Mouse (Mus musculus): ENCODE results near the gene Gpm6b. TPM values are rescaled to one million over a fixed set of nuclear protein-coding genes. Genes with fewer than 3 reads are reported as not detected.

Gene Gpm6b
- polyA plus RNA-seq, 2 experiments, result 18.3 to 21.3 TPM

DNA sequence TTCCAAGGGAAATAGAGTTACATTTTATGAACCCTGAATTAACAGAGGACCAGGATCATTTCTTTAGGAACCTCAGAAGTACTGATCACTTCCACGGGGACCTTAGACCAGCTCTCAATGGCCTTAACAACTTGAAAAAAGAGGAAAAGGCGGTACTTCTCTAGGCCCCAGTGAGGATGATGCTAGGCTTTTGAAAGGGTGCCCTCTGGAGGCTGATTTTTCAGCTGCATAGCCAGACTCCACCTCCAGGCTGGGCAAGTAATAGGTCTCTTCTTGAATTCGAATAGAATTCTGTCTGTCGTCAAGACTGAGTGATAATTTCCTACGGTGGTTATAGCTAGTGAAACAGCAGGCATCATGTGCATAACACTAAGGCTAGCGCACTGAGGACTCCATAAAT, 113.1 kb downstream of the Gpm6b start:
- no peak overlapping the region for H3K27ac ChIP-seq (replicated peaks; ENCODE audit: low read depth, low read length)
- H3K4me1 ChIP-seq (ENCODE audit: control insufficient read depth, insufficient read depth, low read length), result no peaks in the 10 kb centered on the region
- no peaks in the 10 kb centered on the region for H3K36me3 ChIP-seq (ENCODE audit: control insufficient read depth, insufficient read depth, low read length)
- 25% methylated on average over 6 of the region's 6 CpGs for WGBS
- no peak for ATAC-seq (ENCODE audit: low FRiP score, low read depth)
- DNase-seq (ENCODE audit: low spot score), result peak; percentile 38
- H3K9me3 ChIP-seq (ENCODE audit: control insufficient read depth, low read length), result no peaks in the 10 kb centered on the region
- H3K4me3 ChIP-seq (replicated peaks; ENCODE audit: low read length), result no peak overlapping the region
- no peak for TF ChIP-seq POLR2A (IDR thresholded peaks at IDR 0.05; ENCODE audit: borderline replicate concordance, extremely low read depth, insufficient read depth, insufficient read length)
- no peak overlapping the region for H3K4me2 ChIP-seq (replicated peaks; ENCODE audit: low read depth, low read length, severe bottlenecking)
- H3K27me3 ChIP-seq (ENCODE audit: control insufficient read depth, insufficient read depth, low read length), result no peaks in the 10 kb centered on the region
- no peak overlapping the region for H3K9ac ChIP-seq (ENCODE audit: low read depth, low read length, severe bottlenecking)

DNA sequence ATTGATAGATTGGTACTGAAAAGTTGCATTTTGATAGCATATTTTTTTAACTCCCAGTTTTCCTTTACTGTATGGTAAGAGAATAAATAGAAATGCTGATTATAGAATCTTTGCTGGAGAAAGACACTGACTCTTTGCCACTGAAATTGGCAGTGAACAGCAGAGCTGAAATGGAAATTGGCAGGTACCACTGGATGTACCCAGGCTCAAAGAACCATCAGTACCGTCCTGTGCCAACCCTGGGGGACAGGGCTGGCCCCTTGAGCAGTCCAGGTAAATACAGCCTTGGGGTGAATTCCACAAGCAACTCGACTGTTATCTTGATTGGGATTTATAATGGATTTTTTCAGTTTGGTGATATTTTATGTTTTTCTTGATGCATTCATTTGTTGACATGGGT, 114.7 kb downstream of the Gpm6b start:
- no peaks in the 10 kb centered on the region for H3K4me1 ChIP-seq (ENCODE audit: control insufficient read depth, insufficient read depth, low read length)
- 65% methylated on average over 2 of the region's 2 CpGs for WGBS
- no peaks in the 10 kb centered on the region for H3K9me3 ChIP-seq (ENCODE audit: control insufficient read depth, low read length)
- H3K27me3 ChIP-seq (ENCODE audit: control insufficient read depth, insufficient read depth, low read length), result no peaks in the 10 kb centered on the region
- H3K4me3 ChIP-seq (replicated peaks; ENCODE audit: low read length), result no peak overlapping the region
- ATAC-seq (ENCODE audit: low FRiP score, low read depth) (no peak), DNase-seq (ENCODE audit: low spot score) (no peak)
- no peak overlapping the region for H3K9ac ChIP-seq (ENCODE audit: low read depth, low read length, severe bottlenecking)
- TF ChIP-seq POLR2A (IDR thresholded peaks at IDR 0.05; ENCODE audit: borderline replicate concordance, extremely low read depth, insufficient read depth, insufficient read length), result no peak
- no peaks in the 10 kb centered on the region for H3K36me3 ChIP-seq (ENCODE audit: control insufficient read depth, insufficient read depth, low read length)
- H3K27ac ChIP-seq (replicated peaks; ENCODE audit: low read depth, low read length), result no peak overlapping the region
- no peak overlapping the region for H3K4me2 ChIP-seq (replicated peaks; ENCODE audit: low read depth, low read length, severe bottlenecking)

DNA sequence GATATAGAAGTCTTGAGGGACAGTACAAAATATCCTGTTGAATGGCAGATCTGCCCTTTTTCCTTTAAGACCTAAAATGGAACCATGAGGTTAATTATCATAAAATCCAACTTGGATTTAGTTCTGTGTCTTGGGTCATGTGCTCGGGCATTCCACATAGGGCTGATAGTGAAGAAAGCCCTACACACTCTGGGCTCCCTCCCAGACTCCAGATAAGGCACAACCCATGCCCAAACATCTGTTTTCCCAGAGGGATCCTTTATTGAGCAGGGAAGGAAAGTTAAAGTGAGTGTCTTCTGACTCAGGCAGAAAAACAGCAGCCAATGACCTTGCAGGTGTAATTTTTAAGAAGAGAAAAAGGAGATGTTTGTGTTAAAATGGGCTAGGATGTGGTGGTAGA, 116.2 kb downstream of the Gpm6b start:
- ATAC-seq (ENCODE audit: low FRiP score, low read depth) (no peak), DNase-seq (ENCODE audit: low spot score) (no peak)
- 74% methylated on average over 1 of the region's 1 CpGs for WGBS
- TF ChIP-seq POLR2A (IDR thresholded peaks at IDR 0.05; ENCODE audit: borderline replicate concordance, extremely low read depth, insufficient read depth, insufficient read length), result no peak
- Histone ChIP-seq H3K9ac (ENCODE audit: low read depth, low read length, severe bottlenecking) (no peak overlapping the region), H3K4me2 (replicated peaks; ENCODE audit: low read depth, low read length, severe bottlenecking) (no peak overlapping the region), H3K9me3 (ENCODE audit: control insufficient read depth, low read length) (no peaks in the 10 kb centered on the region), H3K36me3 (ENCODE audit: control insufficient read depth, insufficient read depth, low read length) (no peaks in the 10 kb centered on the region), H3K4me3 (replicated peaks; ENCODE audit: low read length) (no peak overlapping the region), H3K4me1 (ENCODE audit: control insufficient read depth, insufficient read depth, low read length) (no peaks in the 10 kb centered on the region), H3K27me3 (ENCODE audit: control insufficient read depth, insufficient read depth, low read length) (no peaks in the 10 kb centered on the region), H3K27ac (replicated peaks; ENCODE audit: low read depth, low read length) (no peak overlapping the region)

DNA sequence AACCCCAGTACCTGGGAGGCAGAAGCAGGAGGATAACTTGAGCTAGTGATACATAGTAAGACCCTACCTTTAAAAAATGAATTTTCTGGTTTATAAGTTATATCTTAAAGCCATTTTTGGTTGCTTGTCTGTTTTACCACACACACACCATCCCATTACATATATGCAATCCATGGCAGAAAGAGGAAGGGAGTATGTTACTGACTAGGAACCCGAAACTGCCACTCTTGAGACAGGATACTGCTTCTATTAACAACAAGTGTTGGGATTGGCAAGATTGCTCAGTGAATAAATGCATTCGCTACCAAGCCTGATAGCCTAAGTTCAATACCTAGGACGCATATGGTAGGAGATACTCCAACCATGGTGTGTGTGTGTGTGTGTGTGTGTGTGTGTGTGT, 117.6 kb downstream of the Gpm6b start:
- H3K4me2 ChIP-seq (replicated peaks; ENCODE audit: low read depth, low read length, severe bottlenecking), result no peak overlapping the region
- H3K27me3 ChIP-seq (ENCODE audit: control insufficient read depth, insufficient read depth, low read length), result no peaks in the 10 kb centered on the region
- H3K9me3 ChIP-seq (ENCODE audit: control insufficient read depth, low read length), result no peaks in the 10 kb centered on the region
- TF ChIP-seq POLR2A (IDR thresholded peaks at IDR 0.05; ENCODE audit: borderline replicate concordance, extremely low read depth, insufficient read depth, insufficient read length), result no peak
- H3K4me3 ChIP-seq (replicated peaks; ENCODE audit: low read length), result no peak overlapping the region
- 92% methylated on average over 3 of the region's 3 CpGs for WGBS
- DNase-seq (ENCODE audit: low spot score), result no peak
- no peaks in the 10 kb centered on the region for H3K4me1 ChIP-seq (ENCODE audit: control insufficient read depth, insufficient read depth, low read length)
- no peaks in the 10 kb centered on the region for H3K36me3 ChIP-seq (ENCODE audit: control insufficient read depth, insufficient read depth, low read length)
- ATAC-seq (ENCODE audit: low FRiP score, low read depth), result no peak
- no peak overlapping the region for H3K27ac ChIP-seq (replicated peaks; ENCODE audit: low read depth, low read length)
- H3K9ac ChIP-seq (ENCODE audit: low read depth, low read length, severe bottlenecking), result no peak overlapping the region

DNA sequence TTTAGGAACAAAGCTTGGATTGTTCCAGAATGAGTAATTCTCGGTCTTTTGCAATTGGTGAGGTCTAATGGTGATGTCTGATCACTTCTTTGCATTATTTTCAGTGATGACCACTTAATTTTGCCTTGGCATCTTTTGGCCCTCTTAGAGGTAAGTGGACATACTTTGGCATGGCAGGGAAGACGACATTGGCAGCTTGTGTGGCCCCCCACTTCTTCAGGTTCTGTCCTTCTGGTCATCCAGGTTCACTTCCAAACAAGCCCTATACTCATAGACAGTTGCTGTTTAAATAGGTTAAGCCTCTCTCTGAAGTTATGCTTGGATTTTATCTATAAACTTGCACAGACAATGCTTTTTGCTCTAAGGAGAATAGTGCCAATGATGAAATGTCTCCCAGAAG, 120.2 kb downstream of the Gpm6b start:
- no peaks in the 10 kb centered on the region for H3K27me3 ChIP-seq (ENCODE audit: control insufficient read depth, insufficient read depth, low read length)

DNA sequence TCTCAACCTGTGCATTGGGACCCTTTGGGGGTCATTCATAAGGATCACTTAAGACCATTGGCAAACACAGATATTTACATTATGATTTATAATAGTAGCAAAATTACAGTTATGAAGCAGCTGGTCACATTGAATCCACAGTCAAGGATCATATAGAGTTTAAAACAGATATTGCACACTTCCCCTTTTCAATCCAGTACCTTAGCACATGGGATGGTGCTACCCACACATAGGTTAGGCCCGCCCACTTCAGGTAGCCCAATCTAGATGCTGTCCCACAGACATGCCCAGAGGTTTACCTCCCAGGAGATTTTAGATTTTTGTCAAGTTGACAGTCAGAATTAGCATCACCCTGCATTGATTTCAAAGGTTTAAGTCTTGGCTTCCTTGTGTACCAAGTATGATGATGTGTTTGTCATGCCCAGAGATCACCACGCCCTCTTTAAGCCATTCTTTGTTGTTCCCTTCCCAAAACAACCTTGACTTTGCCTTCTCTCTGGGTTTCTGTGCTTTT, 121.3 kb downstream of the Gpm6b start:
- Histone ChIP-seq H3K9me3 (ENCODE audit: control insufficient read depth, low read length) (no peaks in the 10 kb centered on the region), H3K27ac (replicated peaks; ENCODE audit: low read depth, low read length) (no peak overlapping the region), H3K4me3 (replicated peaks; ENCODE audit: low read length) (no peak overlapping the region), H3K9ac (ENCODE audit: low read depth, low read length, severe bottlenecking) (no peak overlapping the region), H3K36me3 (ENCODE audit: control insufficient read depth, insufficient read depth, low read length) (no peaks in the 10 kb centered on the region), H3K4me2 (replicated peaks; ENCODE audit: low read depth, low read length, severe bottlenecking) (no peak overlapping the region), H3K27me3 (ENCODE audit: control insufficient read depth, insufficient read depth, low read length) (no peaks in the 10 kb centered on the region), H3K4me1 (ENCODE audit: control insufficient read depth, insufficient read depth, low read length) (no peaks in the 10 kb centered on the region)
- TF ChIP-seq POLR2A (IDR thresholded peaks at IDR 0.05; ENCODE audit: borderline replicate concordance, extremely low read depth, insufficient read depth, insufficient read length), result no peak
- 85% methylated on average over 2 of the region's 2 CpGs for whole genome bisulfite sequencing
- DNase-seq (ENCODE audit: low spot score), result no peak
- ATAC-seq (ENCODE audit: low FRiP score, low read depth), result no peak

More for the DNA sequence above, 120.2 kb downstream of the Gpm6b start:
- 74% methylated on average over 2 of the region's 2 CpGs for WGBS
- no peaks in the 10 kb centered on the region for H3K4me1 ChIP-seq (ENCODE audit: control insufficient read depth, insufficient read depth, low read length)
- no peak for ATAC-seq (ENCODE audit: low FRiP score, low read depth)
- DNase-seq (ENCODE audit: low spot score), result no peak
- no peaks in the 10 kb centered on the region for H3K36me3 ChIP-seq (ENCODE audit: control insufficient read depth, insufficient read depth, low read length)
- TF ChIP-seq POLR2A (IDR thresholded peaks at IDR 0.05; ENCODE audit: borderline replicate concordance, extremely low read depth, insufficient read depth, insufficient read length), result no peak
- no peak overlapping the region for H3K9ac ChIP-seq (ENCODE audit: low read depth, low read length, severe bottlenecking)
- H3K9me3 ChIP-seq (ENCODE audit: control insufficient read depth, low read length), result no peaks in the 10 kb centered on the region
- no peak overlapping the region for H3K27ac ChIP-seq (replicated peaks; ENCODE audit: low read depth, low read length)
- H3K4me3 ChIP-seq (replicated peaks; ENCODE audit: low read length), result no peak overlapping the region
- H3K4me2 ChIP-seq (replicated peaks; ENCODE audit: low read depth, low read length, severe bottlenecking), result no peak overlapping the region
